Mouse (Mus musculus): ENCODE results near the gene Catip. TPM values are rescaled to one million over a fixed set of nuclear protein-coding genes. Genes with fewer than 3 reads are reported as not detected.
"Not testable (repeated sequence)": the region's sequence is repeated elsewhere in the genome, so short reads cannot be mapped to it uniquely, and the experiment has no call there.

Gene Catip
- 0.62 and 0.63 TPM in 2 replicates for polyA plus RNA-seq (2014; fragmentation: Nextera tagmentation; extraction: Ambion mirVana)

DNA sequence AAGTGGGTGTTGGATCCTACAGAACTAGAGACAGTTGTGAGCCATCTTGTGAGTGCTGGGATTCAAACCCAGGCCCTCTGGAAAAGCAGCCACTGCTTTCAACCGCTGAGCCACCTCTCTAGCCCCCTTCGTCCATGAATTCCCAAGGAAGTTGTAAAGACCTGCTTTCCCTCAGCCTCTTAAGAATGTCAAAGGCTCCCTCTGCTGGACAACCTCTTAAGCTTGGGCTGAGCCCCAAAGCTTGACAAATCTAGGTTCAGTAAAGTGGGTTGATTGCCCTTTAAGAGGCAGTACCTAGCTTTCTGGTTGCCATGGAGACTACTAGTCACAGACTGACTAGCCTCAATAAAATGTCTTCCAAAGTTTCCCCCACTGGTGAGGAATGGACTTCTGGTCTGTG, at the start of gene Catip:
TSS of gene Catip (plus strand) at position 297 of the 400 bp plus-strand sequence.
- no peaks in the 10 kb centered on the region for H3K36me3 ChIP-seq (ENCODE audit: insufficient read depth)
- 2% methylated on average over 2 of the region's 2 CpGs for WGBS
- peak; percentile 88 for TF ChIP-seq CTCF (IDR thresholded peaks at IDR 0.05; ENCODE audit: low read depth)
- H3K27me3 ChIP-seq (ENCODE audit: insufficient read depth, low read length) = no peaks in the 10 kb centered on the region
- peak; percentile 97 for DNase-seq
- H3K4me1 ChIP-seq (ENCODE audit: insufficient read depth) = no peaks in the 10 kb centered on the region
- no peaks in the 10 kb centered on the region for H3K9me3 ChIP-seq (ENCODE audit: low read depth, low read length)
- H3K4me2 ChIP-seq = 0 out of 2 replicates have a peak within 1 kb of the TSS, but pooled peaks have one; percentile 4
- H3K27ac ChIP-seq (ENCODE audit: low read depth) = no peak within 1 kb of the TSS
- H3K9ac ChIP-seq = no peak within 1 kb of the TSS
- ATAC-seq (ENCODE audit: insufficient read depth) = peak; percentile 80
- no peak within 1 kb of the TSS for H3K4me3 ChIP-seq (ENCODE audit: low read depth, low read length)

- H3K9ac ChIP-seq = no peak overlapping the region
- peak; percentile 94 for DNase-seq
- H3K9me3 ChIP-seq (ENCODE audit: low read depth, low read length) = no peaks in the 10 kb centered on the region
- no peaks in the 10 kb centered on the region for H3K4me1 ChIP-seq (ENCODE audit: insufficient read depth)
- H3K36me3 ChIP-seq (ENCODE audit: insufficient read depth) = no peaks in the 10 kb centered on the region
- peak; percentile 37; the same call in 1 of the 2 replicates for ATAC-seq (ENCODE audit: insufficient read depth)
- no peak overlapping the region for H3K27ac ChIP-seq (ENCODE audit: low read depth)
- WGBS = 1% methylated on average over 3 of the region's 3 CpGs
- no peaks in the 10 kb centered on the region for H3K27me3 ChIP-seq (ENCODE audit: insufficient read depth, low read length)
- no peak overlapping the region for H3K4me2 ChIP-seq
- no peak overlapping the region for H3K4me3 ChIP-seq (ENCODE audit: low read depth, low read length)
- TF ChIP-seq CTCF (IDR thresholded peaks at IDR 0.05; ENCODE audit: low read depth) = peak; percentile 91
Measured at GRCm38 (mm10) chr1:74313049-74313692, 48.7 kb upstream of the Catip start.

GRCm38 (mm10) chr1:74314796-74315195, 47.1 kb upstream of the Catip start:
- no peaks in the 10 kb centered on the region for H3K9me3 ChIP-seq (ENCODE audit: low read depth, low read length)
- no peak for ATAC-seq (ENCODE audit: insufficient read depth)
- H3K4me1 ChIP-seq (ENCODE audit: insufficient read depth) = no peaks in the 10 kb centered on the region
- DNase-seq = no peak
- no peak overlapping the region for H3K27ac ChIP-seq (ENCODE audit: low read depth)
- WGBS = 76% methylated on average over 3 of the region's 3 CpGs
- H3K9ac ChIP-seq = no peak overlapping the region
- no peaks in the 10 kb centered on the region for H3K36me3 ChIP-seq (ENCODE audit: insufficient read depth)
- H3K4me2 ChIP-seq = no peak overlapping the region
- TF ChIP-seq CTCF (IDR thresholded peaks at IDR 0.05; ENCODE audit: low read depth) = no peak
- H3K4me3 ChIP-seq (ENCODE audit: low read depth, low read length) = no peak overlapping the region
- H3K27me3 ChIP-seq (ENCODE audit: insufficient read depth, low read length) = no peaks in the 10 kb centered on the region

DNA sequence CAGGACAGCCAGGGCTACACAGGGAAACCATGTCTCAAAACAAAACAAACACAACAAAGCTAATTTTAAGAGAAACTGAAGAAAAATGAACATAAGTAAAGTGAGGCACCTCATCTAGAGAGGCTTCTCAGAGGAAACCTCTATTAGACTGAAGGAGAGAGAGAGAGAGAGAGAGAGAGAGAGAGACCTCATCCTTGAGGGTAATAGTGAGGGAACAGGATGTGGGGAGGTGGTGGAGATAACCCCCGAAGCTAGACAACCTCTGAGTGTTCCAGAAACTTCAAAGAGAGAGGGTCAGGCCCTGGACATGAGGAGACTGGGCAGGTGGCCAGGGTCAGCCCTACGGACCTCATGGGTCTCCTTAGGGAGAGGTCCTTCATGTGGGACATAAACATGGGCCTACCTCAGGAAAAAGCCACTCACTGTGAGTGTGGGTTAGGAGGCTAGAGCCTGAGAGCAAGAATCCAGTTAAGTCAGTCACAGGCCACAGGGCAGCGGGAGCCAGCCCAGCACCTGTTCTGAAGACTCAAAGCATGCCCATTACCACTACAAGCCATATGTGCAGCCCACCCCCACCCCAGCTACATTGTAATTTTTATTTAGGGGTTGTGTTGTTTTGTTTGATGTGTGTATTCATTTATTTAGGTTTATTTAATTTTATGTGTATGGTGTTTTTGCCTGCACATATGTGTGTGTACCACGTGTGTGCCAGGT, 45.6 kb upstream of the Catip start:
- 62% methylated on average over 4 of the region's 4 CpGs for WGBS
- no peak overlapping the region for H3K4me3 ChIP-seq (ENCODE audit: low read depth, low read length)
- TF ChIP-seq CTCF (IDR thresholded peaks at IDR 0.05; ENCODE audit: low read depth) = no peak
- no peaks in the 10 kb centered on the region for H3K4me1 ChIP-seq (ENCODE audit: insufficient read depth)
- H3K9ac ChIP-seq = no peak overlapping the region
- no peak for DNase-seq
- H3K27me3 ChIP-seq (ENCODE audit: insufficient read depth, low read length) = no peaks in the 10 kb centered on the region
- no peaks in the 10 kb centered on the region for H3K36me3 ChIP-seq (ENCODE audit: insufficient read depth)
- no peak overlapping the region for H3K4me2 ChIP-seq
- no peaks in the 10 kb centered on the region for H3K9me3 ChIP-seq (ENCODE audit: low read depth, low read length)
- no peak overlapping the region for H3K27ac ChIP-seq (ENCODE audit: low read depth)
- no peak for ATAC-seq (ENCODE audit: insufficient read depth)

DNA sequence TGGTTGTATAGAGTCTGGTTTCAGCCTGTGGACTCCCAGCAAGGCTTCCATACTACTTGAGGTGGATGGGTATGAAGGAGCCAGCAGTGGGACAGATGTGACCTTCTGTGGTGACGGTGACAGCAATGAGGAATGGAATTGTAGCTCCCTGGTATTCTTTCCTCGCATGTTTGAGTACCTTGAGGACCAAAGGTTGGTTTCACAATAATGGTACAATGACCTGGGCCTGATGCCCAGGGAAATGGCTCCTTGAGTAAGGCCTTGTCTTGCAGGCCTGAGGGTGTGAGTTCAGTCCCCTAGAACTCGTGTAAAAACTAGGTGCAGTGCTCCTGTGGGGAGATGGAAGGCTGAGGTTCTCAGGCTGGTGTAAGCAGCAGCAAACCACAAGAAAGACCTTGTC, 43.2 kb upstream of the Catip start:
- WGBS = 90% methylated on average over 3 of the region's 3 CpGs
- Histone ChIP-seq H3K27ac (ENCODE audit: low read depth) (no peak overlapping the region), H3K4me3 (ENCODE audit: low read depth, low read length) (no peak overlapping the region), H3K9me3 (ENCODE audit: low read depth, low read length) (no peaks in the 10 kb centered on the region), H3K4me1 (ENCODE audit: insufficient read depth) (0 out of 2 replicates have a peak, but pooled peaks cover 3% of the 10 kb centered on the region), H3K36me3 (ENCODE audit: insufficient read depth) (no peaks in the 10 kb centered on the region), H3K4me2 (no peak overlapping the region), H3K27me3 (ENCODE audit: insufficient read depth, low read length) (no peaks in the 10 kb centered on the region), H3K9ac (no peak overlapping the region)
- DNase-seq (no peak), ATAC-seq (ENCODE audit: insufficient read depth) (no peak)
- TF ChIP-seq CTCF (IDR thresholded peaks at IDR 0.05; ENCODE audit: low read depth) = no peak

- 26% methylated on average over 3 of the region's 3 CpGs for WGBS
- TF ChIP-seq CTCF (IDR thresholded peaks at IDR 0.05; ENCODE audit: low read depth) = no peak
- no peaks in the 10 kb centered on the region for H3K9me3 ChIP-seq (ENCODE audit: low read depth, low read length)
- no peak overlapping the region for H3K4me2 ChIP-seq
- DNase-seq (no peak), ATAC-seq (ENCODE audit: insufficient read depth) (peak; percentile 17; the same call in 1 of the 2 replicates)
- peak overlapping the region; percentile 58; the same call in 1 of the 2 replicates for H3K27ac ChIP-seq (ENCODE audit: low read depth)
- 0 out of 2 replicates have a peak, but pooled peaks cover 3% of the 10 kb centered on the region for H3K4me1 ChIP-seq (ENCODE audit: insufficient read depth)
- no peaks in the 10 kb centered on the region for H3K36me3 ChIP-seq (ENCODE audit: insufficient read depth)
- no peak overlapping the region for H3K9ac ChIP-seq
- H3K27me3 ChIP-seq (ENCODE audit: insufficient read depth, low read length) = no peaks in the 10 kb centered on the region
- no peak overlapping the region for H3K4me3 ChIP-seq (ENCODE audit: low read depth, low read length)
Measured at GRCm38 (mm10) chr1:74321396-74321795, 40.5 kb upstream of the Catip start.

GRCm38 (mm10) chr1:74326916-74327315, 35.0 kb upstream of the Catip start:
- H3K9ac ChIP-seq; H3K4me2 ChIP-seq; ATAC-seq (ENCODE audit: insufficient read depth); DNase-seq; H3K27me3 ChIP-seq (ENCODE audit: insufficient read depth, low read length); H3K4me3 ChIP-seq (ENCODE audit: low read depth, low read length); H3K27ac ChIP-seq (ENCODE audit: low read depth); H3K36me3 ChIP-seq (ENCODE audit: insufficient read depth); H3K9me3 ChIP-seq (ENCODE audit: low read depth, low read length); H3K4me1 ChIP-seq (ENCODE audit: insufficient read depth): not testable (repeated sequence)
- 76% methylated on average over 2 of the region's 2 CpGs for WGBS
- peak; percentile 18; the same call in 1 of the 2 replicates for TF ChIP-seq CTCF (IDR thresholded peaks at IDR 0.05; ENCODE audit: low read depth)
